Mouse (Mus musculus) E14TG2a.4 (cell line): Measurements from ENCODE around the gene Cnih4.

ENCODE experiments used
- H3K27me3 ChIP-seq: 2 replicates; pipeline ENCODE4 v1.6.1; 2014; ENCODE audit warnings: low read length, control low read depth; ENCODE audit not compliant: insufficient read depth
- H3K36me3 ChIP-seq: 2 replicates; pipeline ENCODE4 v1.6.1; 2014; ENCODE audit warnings: low read length, control low read depth; ENCODE audit not compliant: insufficient read depth
- H3K4me1 ChIP-seq: replicated peaks from 2 replicates; pipeline ENCODE4 v1.6.1; 2014; ENCODE audit warnings: low read depth, low read length, control low read depth
- H3K4me3 ChIP-seq: replicated peaks from 2 replicates; pipeline ENCODE4 v1.5.1; 2014; ENCODE audit warnings: mild to moderate bottlenecking, low read length
- H3K9me3 ChIP-seq: 2 replicates; pipeline ENCODE4 v1.6.1; 2014; ENCODE audit warnings: low read length, control low read depth
- CTCF ChIP-seq: conservative IDR thresholded peaks from 2 replicates; pipeline ENCODE4 v1.5.1; 2014; ENCODE audit warnings: low read length
- NANOG ChIP-seq: IDR thresholded peaks from 2 replicates; pipeline ENCODE4 v1.6.1; 2014; ENCODE audit warnings: borderline replicate concordance, low read length, mixed read lengths
- POU5F1 ChIP-seq: IDR thresholded peaks from 2 replicates; pipeline ENCODE4 v1.6.1; 2014; ENCODE audit warnings: low read length, borderline replicate concordance

Gene Cnih4

DNA sequence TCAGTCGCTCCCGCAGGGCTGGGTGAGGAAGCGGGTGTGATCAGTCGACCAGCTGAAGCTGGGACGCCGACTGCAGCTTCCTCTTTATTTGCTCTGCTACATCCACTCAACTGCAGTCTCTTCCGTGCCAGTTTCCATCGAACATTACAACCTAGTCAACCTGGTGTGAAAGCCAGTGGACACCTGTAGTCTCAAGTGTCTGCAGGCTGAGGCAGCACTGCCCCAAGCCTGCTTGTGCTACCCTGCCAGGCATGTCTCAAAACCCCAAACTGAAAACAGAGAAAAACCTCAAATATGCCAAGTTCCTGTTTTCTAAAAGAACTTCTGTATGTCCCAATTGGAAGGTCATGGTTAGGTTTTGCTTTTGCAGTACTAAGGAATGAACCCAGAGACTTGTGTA, 25.7 kb downstream of the Cnih4 start:
- no peaks in the 10 kb centered on the region for H3K9me3 ChIP-seq
- peaks cover 84% of the 10 kb centered on the region for H3K36me3 ChIP-seq
- H3K4me1 ChIP-seq = peaks cover 38% of the 10 kb centered on the region
- no peaks in the 10 kb centered on the region for H3K27me3 ChIP-seq
- H3K4me3 ChIP-seq = no peak overlapping the region
- no peak for TF ChIP-seq CTCF
- no peak for TF ChIP-seq POU5F1
- no peak for TF ChIP-seq NANOG

DNA sequence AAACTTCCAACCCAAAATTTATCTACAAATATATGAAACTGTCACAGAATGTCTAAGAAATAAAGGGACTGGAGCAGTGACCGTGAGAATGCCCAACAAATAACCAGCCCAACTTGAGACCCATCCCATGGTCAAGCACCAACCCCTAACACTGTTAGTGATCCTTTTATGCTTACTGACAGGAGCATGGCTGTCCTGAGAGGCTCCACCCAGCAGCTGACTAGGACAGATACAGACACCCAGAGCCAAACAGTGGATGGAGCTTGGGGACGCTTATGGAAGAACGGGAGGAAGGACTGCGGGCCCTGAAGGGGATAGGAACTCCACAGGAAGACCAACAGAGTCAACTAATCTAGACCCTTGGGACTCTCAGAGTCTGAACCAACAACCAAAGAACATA, 44.4 kb downstream of the Cnih4 start:
- TF ChIP-seq POU5F1 (no peak), NANOG (no peak), CTCF (no peak)
- Histone ChIP-seq H3K36me3 (peaks cover 95% of the 10 kb centered on the region), H3K4me1 (no peaks in the 10 kb centered on the region), H3K27me3 (no peaks in the 10 kb centered on the region), H3K9me3 (peaks cover 47% of the 10 kb centered on the region), H3K4me3 (no peak overlapping the region)

GRCm38 (mm10) chr1:181199446-181199845, 55.0 kb downstream of the Cnih4 start:
- TF ChIP-seq NANOG (no peak), POU5F1 (no peak)
- H3K27me3 ChIP-seq = no peaks in the 10 kb centered on the region
- H3K36me3 ChIP-seq = peaks cover 89% of the 10 kb centered on the region
- no peaks in the 10 kb centered on the region for H3K9me3 ChIP-seq
- H3K4me1 ChIP-seq = no peaks in the 10 kb centered on the region
- H3K4me3 ChIP-seq = no peak overlapping the region

GRCm38 (mm10) chr1:181210147-181210546, 65.7 kb downstream of the Cnih4 start:
- peak overlapping the region; percentile 89 for H3K4me3 ChIP-seq
- peaks cover 27% of the 10 kb centered on the region for H3K4me1 ChIP-seq
- H3K27me3 ChIP-seq = no peaks in the 10 kb centered on the region
- no peaks in the 10 kb centered on the region for H3K9me3 ChIP-seq
- TF ChIP-seq POU5F1 (no peak), NANOG (no peak), CTCF (no peak)
- H3K36me3 ChIP-seq = peaks cover 34% of the 10 kb centered on the region

GRCm38 (mm10) chr1:181210601-181211402, 66.3 kb downstream of the Cnih4 start:
- Histone ChIP-seq H3K36me3 (peaks cover 30% of the 10 kb centered on the region), H3K9me3 (no peaks in the 10 kb centered on the region), H3K4me3 (peak overlapping the region; percentile 89), H3K4me1 (peaks cover 28% of the 10 kb centered on the region), H3K27me3 (no peaks in the 10 kb centered on the region)
- TF ChIP-seq CTCF (no peak), POU5F1 (no peak), NANOG (no peak)

DNA sequence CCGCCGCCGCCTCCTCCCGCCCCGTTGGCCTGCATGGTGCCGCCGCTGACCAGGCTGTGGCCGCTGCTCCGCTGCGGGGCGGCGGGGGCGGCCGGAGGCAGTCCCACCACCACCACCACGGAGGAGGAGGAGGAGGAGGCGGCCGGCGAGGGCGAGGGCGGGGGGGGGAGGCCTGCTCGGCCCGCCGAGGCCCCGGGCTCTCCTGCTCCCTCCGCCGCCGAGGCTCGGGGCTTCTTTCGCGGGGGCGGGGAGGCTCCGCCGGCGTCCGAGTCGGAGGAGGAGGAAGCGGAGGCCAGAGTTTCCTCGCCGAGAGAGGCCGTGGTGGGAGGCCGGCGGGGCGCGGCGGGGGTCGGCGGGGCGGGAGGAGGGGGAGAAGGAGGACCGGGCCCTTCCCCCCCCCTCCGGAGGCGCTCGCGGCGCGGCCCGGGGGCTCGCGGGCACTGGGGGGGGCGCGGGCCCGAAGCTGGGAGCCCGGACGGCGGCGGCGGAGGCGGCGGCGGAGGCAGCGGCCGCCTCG, 67.0 kb downstream of the Cnih4 start:
- H3K36me3 ChIP-seq = peaks cover 26% of the 10 kb centered on the region
- H3K27me3 ChIP-seq = no peaks in the 10 kb centered on the region
- TF ChIP-seq POU5F1 = no peak
- no peak for TF ChIP-seq CTCF
- TF ChIP-seq NANOG = no peak
- H3K4me3 ChIP-seq = peak overlapping the region; percentile 89
- peaks cover 35% of the 10 kb centered on the region for H3K4me1 ChIP-seq
- no peaks in the 10 kb centered on the region for H3K9me3 ChIP-seq

DNA sequence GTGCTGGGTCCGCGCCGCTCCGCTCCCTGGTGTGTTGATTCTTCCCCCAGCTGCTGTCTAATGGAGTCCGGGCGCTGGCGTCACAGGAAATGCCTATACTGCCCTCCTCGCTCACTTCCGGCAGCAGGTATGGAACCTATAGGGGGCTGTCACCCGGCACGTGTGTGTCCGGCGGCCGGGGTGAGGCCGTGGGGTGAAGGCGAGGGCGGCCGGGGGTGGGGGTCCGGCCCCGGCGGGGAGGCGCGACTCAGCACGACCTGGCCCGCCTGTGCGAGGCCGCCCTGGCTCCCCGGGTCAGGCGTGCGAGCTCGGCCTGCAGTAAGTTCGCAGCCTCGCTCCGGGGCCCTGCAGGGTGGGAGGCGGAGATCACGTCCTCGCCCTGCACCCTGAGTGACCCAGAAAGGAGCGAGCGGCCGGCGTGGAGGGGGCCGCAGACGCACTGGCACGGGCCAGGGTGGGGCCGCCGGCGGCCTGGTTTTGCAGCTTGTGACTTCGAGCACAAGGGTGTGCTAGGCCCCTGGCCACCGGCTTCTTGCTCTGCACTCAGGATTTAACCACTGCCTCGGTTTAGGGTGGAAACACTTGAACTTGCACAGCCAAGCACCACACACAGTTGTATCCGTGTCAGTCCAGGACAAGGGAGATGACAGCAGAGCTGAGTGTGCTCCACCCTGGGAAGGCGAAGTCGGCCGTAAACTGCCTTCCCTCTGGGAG, 67.6 kb downstream of the Cnih4 start, which contains the start of gene Wdr26:
Wdr26 (minus strand) TSS at position 82 of the 714 bp plus-strand sequence.
- Histone ChIP-seq H3K4me3 (peak within 1 kb of the TSS; percentile 89), H3K27me3 (no peaks in the 10 kb centered on the region), H3K36me3 (peaks cover 20% of the 10 kb centered on the region), H3K9me3 (no peaks in the 10 kb centered on the region), H3K4me1 (peaks cover 40% of the 10 kb centered on the region)
- TF ChIP-seq NANOG (no peak), CTCF (no peak), POU5F1 (no peak)

- Histone ChIP-seq H3K4me1 (peaks cover 33% of the 10 kb centered on the region), H3K27me3 (no peaks in the 10 kb centered on the region), H3K4me3 (no peak overlapping the region), H3K36me3 (peaks cover 6% of the 10 kb centered on the region; the same call in 1 of the 2 replicates), H3K9me3 (no peaks in the 10 kb centered on the region)
- TF ChIP-seq POU5F1 (no peak), NANOG (no peak), CTCF (no peak)
Observed at GRCm38 (mm10) chr1:181214296-181215035, 70.0 kb downstream of the Cnih4 start.
